Mouse (Mus musculus): Measurements from ENCODE around the gene Vti1b.

DNA sequence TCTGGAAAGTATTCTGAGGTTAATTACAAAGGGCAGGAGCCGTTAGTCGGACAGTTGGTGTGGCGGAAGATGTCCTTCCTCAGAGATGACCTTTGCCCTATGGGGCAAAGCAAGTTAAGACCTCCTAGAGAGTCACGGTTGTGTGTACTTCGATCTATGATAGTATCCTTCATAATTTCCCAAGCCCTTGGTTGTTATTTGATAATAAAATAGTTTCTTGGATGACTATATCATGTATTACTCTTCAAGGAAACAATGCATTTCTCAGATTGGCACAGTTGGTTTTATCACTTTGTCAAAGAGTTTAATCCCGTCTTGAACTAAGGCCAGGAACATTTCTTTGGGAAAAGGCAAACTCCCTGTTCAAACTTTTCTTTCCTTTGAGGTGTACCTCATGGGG lies 19.7 kb upstream of the Vti1b start, which contains the start of gene Rdh11:
- TF ChIP-seq CTCF (IDR thresholded peaks at IDR 0.05; ENCODE audit: low read depth) (no peak), EP300 (optimal IDR thresholded peaks at IDR 0.05) (no peak)
